Mouse (Mus musculus): Measurements from ENCODE around the gene Tsr3.
A peak's percentile ranks its signal among the peaks of the same experiment; 100 is the strongest.

The Tsr3 gene

GRCm38 (mm10) chr17:25243131-25243780 lies 3.3 kb downstream of the Tsr3 start:
- no peak for DNase-seq (ENCODE audit: low spot score in 2 of 2)

GRCm38 (mm10) chr17:25244239-25244638 lies 4.3 kb downstream of the Tsr3 start:
- no peak for DNase-seq (ENCODE audit: low spot score in 2 of 2)

GRCm38 (mm10) chr17:25248033-25248750 lies 8.2 kb downstream of the Tsr3 start:
- no peak for DNase-seq (ENCODE audit: low spot score in 2 of 2)

- DNase-seq (ENCODE audit: low spot score in 2 of 2): no peak
These were observed 10.3 kb downstream of the Tsr3 start for GRCm38 (mm10) chr17:25250181-25250835.

GRCm38 (mm10) chr17:25252643-25253042 lies 12.7 kb downstream of the Tsr3 start:
- no peak for DNase-seq (ENCODE audit: low spot score in 2 of 2)

- peak; percentile 45 to 50 for DNase-seq (ENCODE audit: low spot score in 2 of 2)
These were observed 13.8 kb downstream of the Tsr3 start for GRCm38 (mm10) chr17:25253760-25254159.

GRCm38 (mm10) chr17:25255110-25255509 lies 15.1 kb downstream of the Tsr3 start:
- DNase-seq (ENCODE audit: low spot score in 2 of 2): no peak

- no peak for DNase-seq (ENCODE audit: low spot score in 2 of 2)
These were observed 16.3 kb downstream of the Tsr3 start, which contains the start of gene Baiap3 for GRCm38 (mm10) chr17:25256140-25256754. Gene Baiap3, minus strand, starts transcription at chr17:25256364.

GRCm38 (mm10) chr17:25257804-25258261 lies 17.9 kb downstream of the Tsr3 start:
- no peak for DNase-seq (ENCODE audit: low spot score in 2 of 2)

GRCm38 (mm10) chr17:25264453-25264852 lies 24.5 kb downstream of the Tsr3 start:
- peak in 1 of 2 experiments; percentile 40 for DNase-seq (ENCODE audit: low spot score in 2 of 2)

GRCm38 (mm10) chr17:25270795-25271335 lies 30.9 kb downstream of the Tsr3 start:
- no peak for DNase-seq (ENCODE audit: low spot score in 2 of 2)

- DNase-seq (ENCODE audit: low spot score in 2 of 2): no peak
These were observed 32.4 kb downstream of the Tsr3 start for GRCm38 (mm10) chr17:25272326-25272725.

GRCm38 (mm10) chr17:25272951-25273705 lies 33.2 kb downstream of the Tsr3 start:
- DNase-seq (ENCODE audit: low spot score in 2 of 2): peak; percentile 88 to 95

GRCm38 (mm10) chr17:25273706-25274501 lies 33.9 kb downstream of the Tsr3 start:
- DNase-seq (ENCODE audit: low spot score in 2 of 2): peak; percentile 98

GRCm38 (mm10) chr17:25274571-25275346 lies 34.8 kb downstream of the Tsr3 start, which contains the start of gene Ube2i:
Gene Ube2i, minus strand, starts transcription at chr17:25274622.
- DNase-seq (ENCODE audit: low spot score in 2 of 2): no peak

- no peak for DNase-seq (ENCODE audit: low spot score in 2 of 2)
These were observed 35.9 kb downstream of the Tsr3 start for GRCm38 (mm10) chr17:25275833-25276232.

- DNase-seq (ENCODE audit: low spot score in 2 of 2): no peak
These were observed 42.2 kb downstream of the Tsr3 start for GRCm38 (mm10) chr17:25282133-25282532.

GRCm38 (mm10) chr17:25285033-25285432 lies 45.1 kb downstream of the Tsr3 start:
- DNase-seq (ENCODE audit: low spot score in 2 of 2): peak; percentile 54 to 68

- DNase-seq (ENCODE audit: low spot score in 2 of 2): peak; percentile 61 to 68
These were observed 48.9 kb downstream of the Tsr3 start for GRCm38 (mm10) chr17:25288842-25289241.
